Mouse (Mus musculus) ES-E14 (cell line): ENCODE measurements around the gene Tube1. TPM values are rescaled to one million over a fixed set of nuclear protein-coding genes. Genes with fewer than 3 reads are reported as not detected.

Source experiments
- DNase-seq: peaks from one replicate; pipeline ENCODE4 v3.0.0-alpha.2; 2013; ENCODE audit warnings: low read depth, low spot score
- H3K27ac ChIP-seq: 2 replicates; pipeline ENCODE4 v1.5.1; 2012; ENCODE audit warnings: low read depth, mild to moderate bottlenecking, low read length, moderate library complexity, mixed read lengths; ENCODE audit not compliant: poor library complexity, insufficient read depth, severe bottlenecking
- H3K36me3 ChIP-seq: 2 replicates; pipeline ENCODE4 v1.6.1; 2012; ENCODE audit warnings: mild to moderate bottlenecking, low read length, moderate library complexity, mixed read lengths; ENCODE audit not compliant: control insufficient read depth, poor library complexity, insufficient read depth, severe bottlenecking
- H3K4me1 ChIP-seq, 2 experiments: fragments of 150-350 bp in 1 of 2; sonication (generic) in 1 of 2; 2 replicates each; pipeline ENCODE4 v1.6.1; 2012; ENCODE audit warnings: low read length in 2 of 2, mild to moderate bottlenecking in 1 of 2, mixed read lengths in 1 of 2; ENCODE audit not compliant: control insufficient read depth in 2 of 2, insufficient read depth in 2 of 2, poor library complexity in 1 of 2
- H3K4me3 ChIP-seq, 2 experiments: fragments of 150-350 bp in 1 of 2; sonication (generic) in 1 of 2; 2 replicates each; pipeline ENCODE4 v1.5.1; 2012; ENCODE audit warnings: low read length in 2 of 2, low read depth in 1 of 2, mild to moderate bottlenecking in 1 of 2, mixed read lengths in 1 of 2; ENCODE audit not compliant: insufficient read depth in 1 of 2, poor library complexity in 1 of 2, severe bottlenecking in 1 of 2
- H3K9ac ChIP-seq: 2 replicates; pipeline ENCODE4 v1.6.1; 2012; ENCODE audit warnings: low read depth, mild to moderate bottlenecking, low read length, mixed read lengths; ENCODE audit not compliant: poor library complexity, insufficient read depth, severe bottlenecking
- H3K9me3 ChIP-seq: fragments of 150-350 bp; sonication (generic); 2 replicates; pipeline ENCODE4 v1.6.1; 2012; ENCODE audit warnings: low read depth, mild to moderate bottlenecking, low read length; ENCODE audit not compliant: control insufficient read depth, insufficient read depth
- CHD2 ChIP-seq: IDR thresholded peaks from 2 replicates; pipeline ENCODE4 v1.6.1; 2014; ENCODE audit warnings: mild to moderate bottlenecking, low read depth, low read length, inconsistent platforms
- HCFC1 ChIP-seq: IDR thresholded peaks from 2 replicates; pipeline ENCODE4 v1.6.1; 2012; ENCODE audit warnings: low read length, inconsistent platforms, borderline replicate concordance; ENCODE audit not compliant: insufficient read depth
- MAFK ChIP-seq: IDR thresholded peaks from 2 replicates; pipeline ENCODE4 v1.6.1; 2014; ENCODE audit warnings: mild to moderate bottlenecking, low read depth, low read length, inconsistent platforms; ENCODE audit not compliant: insufficient read depth
- ZC3H11A ChIP-seq: IDR thresholded peaks from 2 replicates; pipeline ENCODE4 v1.6.1; 2012; ENCODE audit warnings: low read depth, mild to moderate bottlenecking, inconsistent platforms, low read length, borderline replicate concordance
- ZNF384 ChIP-seq: IDR thresholded peaks from 2 replicates; pipeline ENCODE4 v1.6.1; 2012; ENCODE audit warnings: low read depth, low read length, inconsistent platforms
- in situ Hi-C, 2 experiments: fragments of 600-800 bp; cut with MboI; formaldehyde crosslinking; loops; one replicate each; pipeline ENCODE4 v1.15.1; 2025; ENCODE audit warnings: low sequenced_read_pairs in 2 of 2, inconsistent platforms in 1 of 2; ENCODE audit not compliant: unreplicated experiment in 2 of 2
- total RNA-seq: library from RNA; depleted of rRNA; stranded (reverse); fragments of 300-350 nt; gene quantifications from 2 replicates; pipeline ENCODE4 v1.2.3, GENCODE M21; 2012

Tube1 gene
- total RNA-seq, 1 experiment = 8.9 TPM

DNA sequence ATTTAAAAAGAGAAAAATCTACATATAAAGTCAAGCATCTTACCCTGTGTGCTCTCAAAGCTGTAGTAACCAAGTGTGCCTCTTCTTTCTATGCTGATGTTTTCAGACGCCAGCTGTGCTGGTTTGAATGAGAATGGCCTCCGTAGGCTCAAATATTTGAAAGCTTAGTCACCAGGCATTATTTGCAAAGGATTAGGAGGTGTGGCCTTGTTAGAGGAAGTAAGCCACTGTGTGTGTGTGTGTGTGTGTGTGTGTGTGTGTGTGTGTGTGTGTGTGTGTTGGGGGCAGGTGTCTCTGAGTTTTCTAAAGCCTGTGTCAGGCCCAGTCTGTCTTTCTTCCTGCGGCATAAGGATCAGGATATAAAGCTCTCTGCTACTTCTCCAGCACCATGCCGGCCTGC is 26.8 kb upstream of the Tube1 start:
- DNase-seq = peak; percentile 54
- in situ Hi-C loops = no loop called here
- no peak overlapping the region for H3K4me3 ChIP-seq
- 0 out of 2 replicates have a peak overlapping the region, but pooled peaks have one; percentile 5 for H3K27ac ChIP-seq
- TF ChIP-seq CHD2 (peak; percentile 48; the same call in 1 of the 2 replicates), ZC3H11A (no peak)
- no peak overlapping the region for H3K9ac ChIP-seq
- H3K9me3 ChIP-seq = no peaks in the 10 kb centered on the region
- H3K4me1 ChIP-seq = peaks cover 0 to 20% of the 10 kb centered on the region in 2 experiments; a peak in 3 of 4 replicates
- H3K36me3 ChIP-seq = no peaks in the 10 kb centered on the region

GRCm38 (mm10) chr10:39108837-39109488 is 24.8 kb upstream of the Tube1 start:
- no peak overlapping the region for H3K27ac ChIP-seq
- no peaks in the 10 kb centered on the region for H3K36me3 ChIP-seq
- H3K9me3 ChIP-seq = no peaks in the 10 kb centered on the region
- H3K4me3 ChIP-seq = no peak overlapping the region
- H3K9ac ChIP-seq = no peak overlapping the region
- in situ Hi-C loops = no loop called here
- TF ChIP-seq HCFC1 (no peak), ZC3H11A (no peak), MAFK (no peak), CHD2 (no peak), ZNF384 (no peak)
- no peak for DNase-seq
- H3K4me1 ChIP-seq = peaks cover 0 to 20% of the 10 kb centered on the region in 2 experiments; a peak in 3 of 4 replicates

GRCm38 (mm10) chr10:39109489-39109874 is 24.3 kb upstream of the Tube1 start:
- no peak for DNase-seq
- Histone ChIP-seq H3K4me3 (no peak overlapping the region), H3K4me1 (peaks cover 0 to 20% of the 10 kb centered on the region in 2 experiments; a peak in 3 of 4 replicates), H3K27ac (no peak overlapping the region), H3K36me3 (no peaks in the 10 kb centered on the region), H3K9me3 (no peaks in the 10 kb centered on the region), H3K9ac (no peak overlapping the region)
- TF ChIP-seq HCFC1 = no peak
- TF ChIP-seq ZC3H11A = no peak
- TF ChIP-seq CHD2 = no peak
- no peak for TF ChIP-seq ZNF384
- no peak for TF ChIP-seq MAFK
- in situ Hi-C loops = no loop called here

- H3K4me1 ChIP-seq = peaks cover 4 to 6% of the 10 kb centered on the region in 2 experiments; a peak in 1 of 4 replicates
- no peak overlapping the region for H3K9ac ChIP-seq
- DNase-seq = no peak
- H3K36me3 ChIP-seq = no peaks in the 10 kb centered on the region
- TF ChIP-seq MAFK (no peak), CHD2 (no peak), ZNF384 (no peak), ZC3H11A (no peak), HCFC1 (no peak)
- H3K9me3 ChIP-seq = no peaks in the 10 kb centered on the region
- H3K27ac ChIP-seq = no peak overlapping the region
- in situ Hi-C loops = no loop called here
- H3K4me3 ChIP-seq = no peak overlapping the region
Observed at GRCm38 (mm10) chr10:39121412-39121811, 12.4 kb upstream of the Tube1 start.
